Mouse (Mus musculus) liver, embryonic 14.5 days (tissue): ENCODE measurements at regions not wholly inside any gene's neighbourhood (a gene's known extent, or its start where the extent isn't known, plus 50 kb on each side); places are given as distances from the start of the nearest gene placed in this dataset.

Experiments used
- ATAC-seq: fragments of 200-750 bp; cut with Nextera tagmentation; 2 replicates; pipeline ENCODE4 v1.8.0; 2017; ENCODE audit warnings: moderate number of reproducible peaks, mild to moderate bottlenecking, moderate library complexity; ENCODE audit not compliant: insufficient read depth
- DNase-seq, 3 experiments: peaks; one replicate each; pipeline ENCODE4 v3.0.0-alpha.2; 2012 to 2013; ENCODE audit warnings: low read depth in 3 of 3, low spot score in 3 of 3
- H3K27ac ChIP-seq: fragments of 300-500 bp; sonication (generic); 2 replicates; pipeline ENCODE4 v1.5.1; 2014; ENCODE audit warnings: moderate library complexity, mild to moderate bottlenecking, control low read depth, inconsistent platforms
- H3K27me3 ChIP-seq: fragments of 300-500 bp; sonication (generic); 2 replicates; pipeline ENCODE4 v1.6.1; 2014; ENCODE audit warnings: mild to moderate bottlenecking, low read length, moderate library complexity; ENCODE audit not compliant: control insufficient read depth, insufficient read depth
- H3K36me3 ChIP-seq: fragments of 300-500 bp; sonication (generic); replicated peaks from 2 replicates; pipeline ENCODE4 v1.6.1; 2014; ENCODE audit warnings: low read depth; ENCODE audit not compliant: control insufficient read depth, insufficient read depth
- H3K4me1 ChIP-seq, 2 experiments: fragments of 200-500 bp in 1 of 2; fragments of 300-500 bp in 1 of 2; sonication (generic) in 1 of 2; replicated peaks; 2 replicates each; pipeline ENCODE4 v1.6.1; 2012 to 2014; ENCODE audit warnings: antibody characterized with exemption in 1 of 2, inconsistent platforms in 1 of 2, low read length in 1 of 2; ENCODE audit not compliant: control insufficient read depth in 2 of 2, insufficient read depth in 2 of 2
- H3K4me2 ChIP-seq: fragments of 300-500 bp; sonication (generic); 2 replicates; pipeline ENCODE4 v1.6.1; 2014; ENCODE audit warnings: low read depth, mild to moderate bottlenecking, control low read depth, moderate library complexity
- H3K4me3 ChIP-seq, 2 experiments: fragments of 200-500 bp in 1 of 2; fragments of 300-500 bp in 1 of 2; sonication (generic) in 1 of 2; 2 replicates each; pipeline ENCODE4 v1.5.1; 2012 to 2014; ENCODE audit warnings: low read depth in 2 of 2, low read length in 2 of 2, mild to moderate bottlenecking in 2 of 2, control low read depth in 1 of 2, inconsistent platforms in 1 of 2, moderate library complexity in 1 of 2; ENCODE audit not compliant: insufficient read depth in 1 of 2
- H3K9ac ChIP-seq: fragments of 300-500 bp; sonication (generic); replicated peaks from 2 replicates; pipeline ENCODE4 v1.6.1; 2014; ENCODE audit warnings: mild to moderate bottlenecking, control low read depth, moderate library complexity
- H3K9me3 ChIP-seq: fragments of 300-500 bp; sonication (generic); 2 replicates; pipeline ENCODE4 v1.6.1; 2016; ENCODE audit warnings: low read length, mixed read lengths; ENCODE audit not compliant: control insufficient read depth
- CTCF ChIP-seq: IDR thresholded peaks from 2 replicates; pipeline ENCODE4 v1.5.1; 2016; ENCODE audit warnings: antibody characterized with exemption, low read depth, control low read depth
- EP300 ChIP-seq: IDR thresholded peaks from 2 replicates; pipeline ENCODE4 v1.6.1; 2016; ENCODE audit warnings: antibody characterized with exemption, low read depth
- WGBS: fragments of 180-500 bp; shearing (Covaris S2); extraction: QIAGEN DNeasy Blood & Tissue Kit; methylation state at CpG from one replicate; pipeline ENCODE4 v1.1.7; 2014; ENCODE audit not compliant: insufficient replicate concordance; 5-methylcytosine and 5-hydroxymethylcytosine counted together

DNA sequence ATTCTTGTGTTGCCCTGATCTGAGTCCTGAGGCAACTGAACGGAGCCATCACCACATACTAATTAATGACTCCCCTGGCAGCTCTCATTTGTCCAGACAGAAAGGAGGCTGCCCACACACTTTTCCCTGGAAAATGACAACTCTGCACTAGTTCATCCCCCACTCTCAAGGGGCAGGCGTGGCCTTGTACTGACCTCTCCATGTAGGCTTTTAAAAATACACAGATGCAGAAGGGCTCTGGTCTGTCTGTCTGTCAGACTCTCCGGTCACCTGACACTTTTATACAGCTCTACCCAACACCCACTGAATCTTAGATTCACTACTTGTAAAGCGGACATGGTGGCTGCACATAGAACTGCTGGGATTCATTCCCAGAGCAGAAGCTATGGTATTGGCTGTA lies 165.5 kb upstream of the Map3k1 start:
- Histone ChIP-seq H3K9ac (no peak overlapping the region), H3K4me1 (peaks cover 0 to 5% of the 10 kb centered on the region in 2 experiments; a peak in 2 of 4 replicates), H3K9me3 (no peaks in the 10 kb centered on the region), H3K4me2 (no peak overlapping the region), H3K4me3 (no peak overlapping the region), H3K27ac (no peak overlapping the region), H3K27me3 (no peaks in the 10 kb centered on the region), H3K36me3 (no peaks in the 10 kb centered on the region)
- DNase-seq (no peak), ATAC-seq (no peak)
- no peak for TF ChIP-seq EP300
- TF ChIP-seq CTCF: no peak
- 65% methylated on average over 4 of the region's 4 CpGs for WGBS

DNA sequence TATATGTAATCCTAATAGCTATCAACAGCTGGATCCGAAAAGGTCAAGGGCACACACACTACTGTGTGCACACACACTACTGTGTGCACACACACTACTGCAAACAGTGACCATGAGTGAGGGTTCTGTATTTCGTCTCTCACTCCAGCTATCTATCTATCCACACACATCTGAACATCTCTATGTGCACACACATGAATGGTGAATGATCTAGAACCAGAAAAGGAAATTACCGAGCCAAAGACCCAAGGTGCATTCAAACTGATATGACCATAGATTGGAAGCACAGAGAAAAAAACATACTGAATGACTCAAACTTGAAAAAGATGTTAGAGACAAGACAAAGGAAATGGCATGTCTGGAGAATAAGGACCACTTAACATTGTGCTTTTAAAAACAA lies 166.8 kb upstream of the Map3k1 start:
- H3K4me2 ChIP-seq: no peak overlapping the region
- 47% methylated on average over 3 of the region's 3 CpGs for WGBS
- H3K9ac ChIP-seq: no peak overlapping the region
- H3K4me3 ChIP-seq: no peak overlapping the region
- no peaks in the 10 kb centered on the region for H3K9me3 ChIP-seq
- peaks cover 0 to 12% of the 10 kb centered on the region in 2 experiments; a peak in 3 of 4 replicates for H3K4me1 ChIP-seq
- no peak overlapping the region for H3K27ac ChIP-seq
- no peaks in the 10 kb centered on the region for H3K27me3 ChIP-seq
- no peak for TF ChIP-seq CTCF
- TF ChIP-seq EP300: 0 out of 2 replicates have a peak, but pooled peaks have one; percentile 44
- H3K36me3 ChIP-seq: no peaks in the 10 kb centered on the region
- ATAC-seq: no peak
- DNase-seq: no peak

DNA sequence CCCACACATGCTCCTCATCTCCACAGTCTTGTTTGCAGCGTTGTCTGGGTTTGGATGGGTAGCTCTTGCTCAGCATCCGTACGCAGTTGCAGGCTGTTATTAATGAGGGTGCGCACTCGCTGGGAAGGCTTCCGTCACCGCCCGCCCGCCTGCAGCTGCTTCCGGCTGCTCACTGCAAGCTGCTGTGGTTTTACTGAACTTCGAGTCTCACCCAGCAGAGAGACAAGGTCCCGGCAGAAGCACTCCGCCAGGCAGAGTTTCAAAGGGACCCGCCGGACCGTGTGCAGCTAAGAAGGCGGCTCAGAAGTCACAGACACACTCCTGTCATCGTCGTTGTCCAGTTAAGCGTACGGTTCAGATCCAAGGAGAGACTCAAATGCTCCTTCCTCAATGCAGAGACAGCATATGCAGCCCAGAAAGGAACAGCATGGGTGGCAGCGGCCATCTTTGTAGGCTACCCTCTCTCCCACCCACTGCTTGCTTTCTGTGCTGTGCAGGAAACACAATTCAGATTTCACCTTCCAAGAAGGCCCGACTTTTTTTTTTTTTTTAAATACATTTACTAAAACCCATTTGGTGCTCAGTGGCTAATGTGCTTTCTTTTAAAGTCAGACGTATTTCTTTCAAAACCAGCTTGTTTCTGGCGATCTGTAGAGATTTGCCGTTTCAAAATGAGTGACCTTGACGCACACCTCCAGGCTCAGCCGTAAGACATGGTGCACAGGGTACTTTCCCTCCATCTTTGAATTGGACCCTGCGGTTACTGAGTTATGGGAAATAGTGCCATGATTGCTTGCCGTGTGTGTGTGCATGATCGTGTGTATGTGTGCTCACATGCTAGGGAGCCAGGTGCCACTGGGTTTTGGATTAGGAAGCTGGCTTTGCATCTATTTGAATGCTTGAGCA lies 169.2 kb upstream of the Map3k1 start:
- no peaks in the 10 kb centered on the region for H3K9me3 ChIP-seq
- no peaks in the 10 kb centered on the region for H3K27me3 ChIP-seq
- no peaks in the 10 kb centered on the region for H3K36me3 ChIP-seq
- DNase-seq (no peak), ATAC-seq (no peak)
- H3K4me3 ChIP-seq: peak overlapping the region in 1 of 2 experiments; percentile 10; a peak in 1 of 4 replicates
- no peak overlapping the region for H3K4me2 ChIP-seq
- no peak for TF ChIP-seq CTCF
- no peak for TF ChIP-seq EP300
- H3K9ac ChIP-seq: no peak overlapping the region
- 69% methylated on average over 31 of the region's 31 CpGs for WGBS
- no peak overlapping the region for H3K27ac ChIP-seq
- H3K4me1 ChIP-seq: peaks cover 2 to 12% of the 10 kb centered on the region in 2 experiments; a peak in 3 of 4 replicates

DNA sequence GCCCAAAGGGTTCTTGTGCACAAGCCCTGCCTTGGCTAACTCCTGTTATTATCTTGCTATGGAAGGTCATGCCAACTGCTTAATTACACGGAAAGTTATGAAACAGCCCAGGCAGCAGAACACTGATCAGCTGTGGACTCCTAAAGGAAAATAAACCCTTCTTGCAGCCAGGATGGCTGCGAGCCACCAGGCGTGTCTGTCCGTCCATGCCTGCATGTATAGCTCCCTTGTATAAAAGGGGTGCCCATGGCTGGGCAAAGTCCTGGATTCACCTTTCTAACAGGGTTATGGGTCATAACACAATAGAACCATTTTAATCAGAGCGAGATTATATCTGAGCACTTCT lies 169.9 kb upstream of the Map3k1 start:
- peaks cover 4 to 13% of the 10 kb centered on the region in 2 experiments; a peak in 3 of 4 replicates for H3K4me1 ChIP-seq
- TF ChIP-seq EP300: no peak
- TF ChIP-seq CTCF: no peak
- DNase-seq (no peak), ATAC-seq (no peak)
- no peaks in the 10 kb centered on the region for H3K36me3 ChIP-seq
- H3K4me2 ChIP-seq: no peak overlapping the region
- no peak overlapping the region for H3K27ac ChIP-seq
- H3K4me3 ChIP-seq: no peak overlapping the region
- no peak overlapping the region for H3K9ac ChIP-seq
- WGBS: 80% methylated on average over 5 of the region's 5 CpGs
- no peaks in the 10 kb centered on the region for H3K27me3 ChIP-seq
- no peaks in the 10 kb centered on the region for H3K9me3 ChIP-seq

DNA sequence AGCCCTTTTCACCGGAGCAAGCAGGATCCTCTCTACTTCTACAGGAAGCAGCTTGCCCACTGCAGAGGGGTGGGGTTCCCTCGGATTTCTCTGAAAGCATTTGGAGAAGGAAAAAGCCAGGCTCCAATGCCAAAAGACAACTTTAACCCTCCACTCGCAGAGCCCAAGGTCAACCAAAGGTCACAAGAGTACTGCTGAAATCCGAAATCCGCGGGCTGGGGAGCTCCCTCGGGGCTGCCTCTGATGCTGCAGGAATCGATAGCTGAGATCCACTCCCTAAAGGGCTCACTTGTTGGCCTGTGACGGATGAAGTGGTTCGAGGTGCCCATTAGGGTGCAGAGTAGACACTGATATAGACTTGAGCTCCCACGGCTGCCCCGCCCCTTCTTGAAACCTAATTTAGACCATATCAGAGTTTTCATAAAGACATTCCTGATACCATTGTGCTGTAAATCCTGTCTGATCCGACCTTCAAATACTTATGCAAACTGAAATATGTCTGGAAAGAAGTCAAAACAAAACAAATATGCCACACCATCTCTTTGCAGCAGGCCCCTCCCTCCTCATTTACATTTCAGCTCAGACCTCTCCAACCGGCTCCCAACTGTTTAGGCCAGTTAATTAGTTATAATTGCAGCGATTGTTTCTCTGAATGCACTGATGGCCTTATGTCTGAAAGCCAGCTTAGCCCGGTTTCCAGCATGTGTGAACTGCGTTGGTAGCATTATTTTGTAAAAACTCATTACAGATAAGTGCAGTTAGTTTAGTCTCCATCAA lies 170.8 kb upstream of the Map3k1 start:
- Histone ChIP-seq H3K27me3 (no peaks in the 10 kb centered on the region), H3K4me1 (peaks cover 4 to 19% of the 10 kb centered on the region in 2 experiments; a peak in 3 of 4 replicates), H3K4me2 (peak overlapping the region; percentile 14; the same call in 1 of the 2 replicates), H3K36me3 (no peaks in the 10 kb centered on the region), H3K9ac (no peak overlapping the region), H3K9me3 (no peaks in the 10 kb centered on the region), H3K4me3 (no peak overlapping the region), H3K27ac (no peak overlapping the region)
- WGBS: 48% methylated on average over 17 of the region's 17 CpGs
- DNase-seq: no peak
- TF ChIP-seq CTCF (no peak), EP300 (no peak)
- no peak for ATAC-seq
